Mouse (Mus musculus) ES-Bruce4 (cell line): ENCODE measurements around the gene 4930558K02Rik.

Source experiments
- CTCF ChIP-seq: IDR thresholded peaks from one replicate; pipeline ENCODE4 v1.8.1; 2011; ENCODE audit warnings: low read depth, low read length
- EP300 ChIP-seq: IDR thresholded peaks from 2 replicates; pipeline ENCODE4 v1.6.1; 2011; ENCODE audit warnings: low read depth, low read length; ENCODE audit not compliant: insufficient read depth
- POLR2A ChIP-seq: IDR thresholded peaks from one replicate; pipeline ENCODE4 v1.8.1; 2011; ENCODE audit warnings: low read length; ENCODE audit not compliant: insufficient read depth

GRCm38 (mm10) chr1:161913648-161913984, 65.8 kb downstream of the 4930558K02Rik start:
- TF ChIP-seq POLR2A (no peak), CTCF (no peak), EP300 (no peak)
